Mouse (Mus musculus): Measurements from ENCODE around the gene Ltc4s. TPM values are rescaled to one million over a fixed set of nuclear protein-coding genes. Genes with fewer than 3 reads are reported as not detected.

Gene Ltc4s
- total and polyA plus RNA-seq, 3 experiments: 0.47 to 2.0 (median 1.4) TPM

DNA sequence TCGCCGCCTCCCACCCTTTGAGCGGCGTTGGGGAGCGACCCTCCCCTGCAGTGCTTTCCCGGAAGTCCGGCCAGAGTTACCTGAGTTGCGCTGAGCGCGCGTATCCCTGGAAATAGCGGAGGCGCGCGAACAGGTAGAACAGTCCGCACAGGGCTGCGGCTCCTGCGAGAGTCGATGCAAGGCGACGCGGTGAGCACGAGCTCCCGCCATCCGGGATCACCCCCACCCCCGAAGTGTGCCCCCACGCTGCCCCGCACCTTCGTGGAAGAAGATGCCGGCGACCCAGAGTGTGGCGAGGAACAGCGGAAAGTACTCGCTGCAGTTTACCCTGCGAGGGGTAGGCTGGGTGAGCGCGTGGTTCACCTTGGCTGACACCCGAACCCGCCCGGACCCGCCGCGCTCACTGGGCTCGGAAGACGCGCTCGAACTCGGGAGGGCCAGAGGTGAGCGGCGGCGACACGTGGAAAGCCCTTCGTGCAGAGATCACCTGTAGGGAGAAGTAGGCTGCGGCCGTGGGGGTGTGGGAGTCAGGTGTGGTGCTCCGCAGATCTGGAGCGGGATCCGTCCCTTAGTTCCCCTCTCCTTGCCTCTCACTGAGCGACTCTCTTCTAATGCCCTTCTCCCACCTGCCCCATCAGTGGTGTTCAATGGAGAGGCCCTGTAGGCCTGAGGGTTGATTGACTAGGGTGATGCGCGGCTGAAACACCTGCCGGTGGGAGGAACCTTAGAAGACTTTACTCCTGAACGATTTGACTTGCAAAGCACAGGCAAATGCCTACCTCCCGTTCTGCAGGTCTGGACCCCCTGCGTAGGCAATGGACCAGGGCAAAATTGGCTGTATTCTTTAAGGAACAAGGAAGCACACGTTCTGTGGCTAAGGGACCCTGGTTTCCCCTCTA, 1.2 kb downstream of the Ltc4s start:
- no peaks in the 10 kb centered on the region for H3K79me2 ChIP-seq (replicated peaks; ENCODE audit: control insufficient read depth, extremely low read depth, insufficient read depth, poor library complexity, severe bottlenecking)
- peak; percentile 63 for DNase-seq (ENCODE audit: extremely low read depth)
- H3K9me3 ChIP-seq (replicated peaks; ENCODE audit: low read length): no peaks in the 10 kb centered on the region
- H3K4me3 ChIP-seq (replicated peaks in 1 of 3; ENCODE audit: low read depth in 2 of 3, low read length in 2 of 3, poor library complexity in 1 of 3): peak overlapping the region; percentile 56 to 70 (median 64)
- in situ Hi-C loops (cut with MboI; ENCODE audit: low pct_ligation_motif_present, low pct_unique_long_range_greater_than_20kb, low sequenced_read_pairs) (no loop called here), dilution Hi-C loops (cut with MboI; ENCODE audit: extremely low pct_ligation_motif_present, extremely low pct_unique_long_range_greater_than_20kb, low sequenced_read_pairs) (no loop called here)
- peak overlapping the region; percentile 67 for H3K4me2 ChIP-seq (ENCODE audit: insufficient read depth, low read depth, poor library complexity, severe bottlenecking)
- H3K4me1 ChIP-seq (ENCODE audit: control insufficient read depth in 1 of 2, insufficient read depth in 2 of 2): peaks cover 14 to 28% of the 10 kb centered on the region in 2 experiments
- H3K27ac ChIP-seq (ENCODE audit: insufficient read depth, low read depth): no peak overlapping the region
- no peaks in the 10 kb centered on the region for H3K27me3 ChIP-seq (replicated peaks)
- H3K9ac ChIP-seq (ENCODE audit: insufficient read depth, low read depth): peak overlapping the region; percentile 2; the same call in 1 of the 2 replicates
- TF ChIP-seq ETS1 (conservative IDR thresholded peaks at IDR 0.05; ENCODE audit: low read depth, low read length) (no peak), MYC (IDR thresholded peaks at IDR 0.05; ENCODE audit: low read depth, low read length) (no peak), POLR2A (IDR thresholded peaks at IDR 0.05; ENCODE audit: low read depth, low read length) (peak; percentile 31; the same call in 1 of the 2 replicates), MEF2A (IDR thresholded peaks at IDR 0.05; ENCODE audit: borderline replicate concordance, low read depth, low read length) (no peak), MAFK (IDR thresholded peaks at IDR 0.05; ENCODE audit: insufficient replicate concordance, low read length) (no peak), ZMIZ1 (IDR thresholded peaks at IDR 0.05; ENCODE audit: low read depth, low read length) (no peak), RAD21 (IDR thresholded peaks at IDR 0.05; ENCODE audit: low read depth, low read length) (no peak), BHLHE40 (IDR thresholded peaks at IDR 0.05; ENCODE audit: low read depth, low read length) (0 out of 2 replicates have a peak, but pooled peaks have one; percentile 8), MAZ (IDR thresholded peaks at IDR 0.05; ENCODE audit: low read depth, low read length) (no peak), CHD2 (IDR thresholded peaks at IDR 0.05; ENCODE audit: low read length) (no peak), UBTF (IDR thresholded peaks at IDR 0.05; ENCODE audit: low read depth, low read length) (0 out of 2 replicates have a peak, but pooled peaks have one; percentile 11), ELF1 (IDR thresholded peaks at IDR 0.05; ENCODE audit: low read depth, low read length) (peak; percentile 83), NELFE (IDR thresholded peaks at IDR 0.05; ENCODE audit: low read depth, low read length) (no peak), NRF1 (IDR thresholded peaks at IDR 0.05; ENCODE audit: low read depth, low read length) (no peak), SMC3 (IDR thresholded peaks at IDR 0.05; ENCODE audit: low read depth, low read length) (no peak), RCOR1 (conservative IDR thresholded peaks at IDR 0.05; ENCODE audit: low read depth, low read length) (no peak), EP300 (IDR thresholded peaks at IDR 0.05; ENCODE audit: low read length) (no peak), USF1 (IDR thresholded peaks at IDR 0.05; ENCODE audit: low read depth, low read length) (no peak), ZC3H11A (IDR thresholded peaks at IDR 0.05; ENCODE audit: low read depth, low read length) (no peak), TBP (conservative IDR thresholded peaks at IDR 0.05; ENCODE audit: low read depth, low read length) (no peak), E2F4 (IDR thresholded peaks at IDR 0.05; ENCODE audit: insufficient replicate concordance, low read depth, low read length) (no peak), JUND (conservative IDR thresholded peaks at IDR 0.05; ENCODE audit: low read depth, low read length) (no peak), SIN3A (IDR thresholded peaks at IDR 0.05; ENCODE audit: low read length) (no peak; the same call in 1 of the 2 replicates), USF2 (conservative IDR thresholded peaks at IDR 0.05; ENCODE audit: low read depth, low read length) (no peak), GABPA (IDR thresholded peaks at IDR 0.05; ENCODE audit: insufficient replicate concordance, low read depth, low read length) (no peak), JUN (IDR thresholded peaks at IDR 0.05; ENCODE audit: insufficient read depth, low read depth, low read length) (no peak), ZNF384 (IDR thresholded peaks at IDR 0.05; ENCODE audit: low read depth, low read length) (no peak), POLR2AphosphoS2 (IDR thresholded peaks at IDR 0.05; ENCODE audit: low read depth, low read length) (no peak), MXI1 (IDR thresholded peaks at IDR 0.05; ENCODE audit: low read depth, low read length) (0 out of 2 replicates have a peak, but pooled peaks have one; percentile 14), CTCF (conservative IDR thresholded peaks at IDR 0.05 in 1 of 2, IDR thresholded peaks at IDR 0.05 in 1 of 2; ENCODE audit: low read depth in 2 of 2, low read length in 2 of 2) (no peak), IRF4 (IDR thresholded peaks at IDR 0.05; ENCODE audit: low read depth, low read length) (peak; percentile 9), MAX (IDR thresholded peaks at IDR 0.05; ENCODE audit: low read length) (no peak), CHD1 (IDR thresholded peaks at IDR 0.05; ENCODE audit: low read depth, low read length) (no peak), TCF12 (IDR thresholded peaks at IDR 0.05; ENCODE audit: low read depth, low read length) (peak; percentile 7; the same call in 1 of the 2 replicates), KAT2A (IDR thresholded peaks at IDR 0.05; ENCODE audit: insufficient replicate concordance, low read length) (no peak), PAX5 (IDR thresholded peaks at IDR 0.05; ENCODE audit: low read length) (no peak), ZKSCAN1 (IDR thresholded peaks at IDR 0.05; ENCODE audit: borderline replicate concordance, low read depth, low read length) (no peak), HCFC1 (IDR thresholded peaks at IDR 0.05; ENCODE audit: low read depth, low read length) (no peak)
- peaks cover 29 to 40% of the 10 kb centered on the region in 2 experiments for H3K36me3 ChIP-seq (replicated peaks in 1 of 2; ENCODE audit: control insufficient read depth in 1 of 2, insufficient read depth in 1 of 2, low read length in 1 of 2)
